Mouse (Mus musculus) midbrain, embryonic 15.5 days (tissue): ENCODE results near the gene Relt. TPM values are rescaled to one million over a fixed set of nuclear protein-coding genes. Genes with fewer than 3 reads are reported as not detected.
"Not testable (repeated sequence)": the region's sequence is repeated elsewhere in the genome, so short reads cannot be mapped to it uniquely, and the experiment has no call there.

Source experiments
- ATAC-seq: fragments of 200-750 bp; cut with Nextera tagmentation; replicated peaks from 2 replicates; pipeline ENCODE4 v1.8.0; 2017; ENCODE audit warnings: moderate TSS enrichment
- H3K27ac ChIP-seq: fragments of 300-500 bp; sonication (generic); 2 replicates; pipeline ENCODE4 v1.5.1; 2015; ENCODE audit warnings: mild to moderate bottlenecking, inconsistent platforms
- H3K27me3 ChIP-seq: fragments of 300-500 bp; sonication (generic); replicated peaks from 2 replicates; pipeline ENCODE4 v1.6.1; 2015; ENCODE audit warnings: inconsistent platforms
- H3K36me3 ChIP-seq: fragments of 300-500 bp; sonication (generic); replicated peaks from 2 replicates; pipeline ENCODE4 v1.6.1; 2015; ENCODE audit warnings: inconsistent platforms
- H3K4me1 ChIP-seq: fragments of 300-500 bp; sonication (generic); 2 replicates; pipeline ENCODE4 v1.6.1; 2015; ENCODE audit warnings: inconsistent platforms
- H3K4me2 ChIP-seq: fragments of 300-500 bp; sonication (generic); 2 replicates; pipeline ENCODE4 v1.6.1; 2015; ENCODE audit warnings: inconsistent platforms, mild to moderate bottlenecking, moderate library complexity
- H3K4me3 ChIP-seq: fragments of 300-500 bp; sonication (generic); 2 replicates; pipeline ENCODE4 v1.5.1; 2015; ENCODE audit warnings: mild to moderate bottlenecking, inconsistent platforms
- H3K9ac ChIP-seq: fragments of 300-500 bp; sonication (generic); 2 replicates; pipeline ENCODE4 v1.6.1; 2015; ENCODE audit warnings: mild to moderate bottlenecking, inconsistent platforms
- H3K9me3 ChIP-seq: fragments of 300-500 bp; sonication (generic); 2 replicates; pipeline ENCODE4 v1.6.1; 2016; ENCODE audit warnings: inconsistent platforms
- WGBS: fragments of 180-500 bp; shearing (Covaris S2); methylation state at CpG from one replicate; pipeline ENCODE4 v1.1.7; 2015; ENCODE audit warnings: mixed read lengths; 5-methylcytosine and 5-hydroxymethylcytosine counted together
- polyA plus RNA-seq: library from polyadenylated mRNA; unstranded; fragments of >200 nt; fragmentation: Nextera tagmentation; extraction: Ambion mirVana; gene quantifications from 2 replicates; pipeline ENCODE4 v1.2.1, GENCODE M21; 2015

Gene Relt
- polyA plus RNA-seq, 1 experiment from 2014 or later, result 5.9 TPM

DNA sequence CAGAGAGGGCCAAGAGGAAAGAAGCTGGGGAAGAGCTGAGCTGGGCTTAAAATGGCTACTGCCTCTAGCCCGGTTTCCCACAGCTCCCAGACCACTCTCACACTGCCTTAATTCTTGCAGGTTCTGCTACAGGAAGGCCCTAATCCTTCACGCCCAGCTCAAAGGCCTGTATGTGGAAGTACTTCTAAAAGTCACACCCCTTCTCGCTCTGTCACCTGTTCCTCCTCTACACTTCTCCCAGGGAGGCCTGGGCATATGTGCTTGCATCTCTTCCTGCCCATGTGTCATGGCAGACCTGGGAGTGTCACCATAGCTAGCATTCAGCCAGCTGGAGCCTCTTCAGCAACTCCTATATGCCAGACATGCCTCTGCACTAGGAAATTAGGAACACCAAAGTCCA lies 9.8 kb downstream of the Relt start:
- H3K36me3 ChIP-seq, result no peaks in the 10 kb centered on the region
- H3K9me3 ChIP-seq, result no peaks in the 10 kb centered on the region
- no peak overlapping the region for H3K9ac ChIP-seq
- no peak overlapping the region for H3K27ac ChIP-seq
- H3K4me2 ChIP-seq, result no peak overlapping the region
- WGBS, result 79% methylated on average over 3 of the region's 3 CpGs
- H3K27me3 ChIP-seq, result no peaks in the 10 kb centered on the region
- no peak overlapping the region for H3K4me3 ChIP-seq
- peaks cover 11% of the 10 kb centered on the region; the same call in 1 of the 2 replicates for H3K4me1 ChIP-seq
- no peak for ATAC-seq

DNA sequence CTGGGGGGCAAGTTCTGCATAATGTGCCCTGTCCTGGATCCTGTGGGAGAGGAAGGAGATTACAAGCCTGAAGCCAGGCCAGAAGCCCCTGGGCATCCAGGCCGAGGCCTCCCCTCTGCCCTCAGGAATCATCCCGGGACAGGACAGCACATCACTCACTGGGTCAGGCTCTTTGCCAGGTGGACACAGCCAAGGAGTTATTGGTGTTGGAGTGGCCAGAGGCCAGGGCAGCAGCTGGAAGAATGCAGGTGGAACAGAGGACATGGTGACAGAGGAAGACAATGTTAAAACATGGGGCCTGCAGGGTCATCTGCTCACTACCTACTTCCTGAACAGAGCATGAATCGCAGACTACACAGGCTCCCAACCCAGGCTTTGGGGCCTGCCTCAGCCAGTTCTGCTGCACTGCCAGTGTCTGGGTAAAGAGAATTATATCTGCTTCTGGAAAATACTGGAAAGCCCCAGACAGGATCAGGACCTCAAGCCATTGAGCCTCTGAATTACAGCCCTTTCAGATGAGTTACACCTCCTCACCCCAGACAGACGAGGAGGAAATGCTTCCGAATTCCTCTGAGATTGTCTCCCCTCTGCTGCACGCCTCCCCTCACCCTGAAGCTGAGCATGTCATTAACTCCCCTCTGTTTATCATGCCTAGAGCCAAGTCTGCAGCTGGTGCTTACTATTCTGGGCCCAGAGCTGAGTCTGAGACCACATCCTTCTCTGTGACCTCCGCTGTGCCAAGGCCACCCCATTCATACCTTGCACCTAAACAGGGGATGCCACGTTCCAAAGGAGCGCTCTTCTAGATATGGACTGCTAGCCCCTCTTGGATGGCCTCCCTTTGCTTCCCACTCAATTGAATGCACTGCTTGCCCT lies 11.5 kb downstream of the Relt start:
- H3K4me1 ChIP-seq, result peaks cover 11% of the 10 kb centered on the region; the same call in 1 of the 2 replicates
- WGBS, result 68% methylated on average over 9 of the region's 9 CpGs
- H3K9me3 ChIP-seq, result no peaks in the 10 kb centered on the region
- H3K27me3 ChIP-seq, result no peaks in the 10 kb centered on the region
- no peak overlapping the region for H3K9ac ChIP-seq
- no peak overlapping the region for H3K4me2 ChIP-seq
- no peaks in the 10 kb centered on the region for H3K36me3 ChIP-seq
- no peak overlapping the region for H3K4me3 ChIP-seq
- no peak overlapping the region for H3K27ac ChIP-seq
- no peak for ATAC-seq

- 89% methylated on average over 2 of the region's 2 CpGs for WGBS
- Histone ChIP-seq H3K9ac (no peak overlapping the region), H3K27me3 (no peaks in the 10 kb centered on the region), H3K4me1 (peaks cover 11% of the 10 kb centered on the region; the same call in 1 of the 2 replicates), H3K36me3 (no peaks in the 10 kb centered on the region), H3K4me3 (no peak overlapping the region), H3K27ac (no peak overlapping the region), H3K9me3 (no peaks in the 10 kb centered on the region), H3K4me2 (no peak overlapping the region)
- ATAC-seq, result no peak
These were observed 13.7 kb downstream of the Relt start for GRCm38 (mm10) chr7:100849508-100849907.

DNA sequence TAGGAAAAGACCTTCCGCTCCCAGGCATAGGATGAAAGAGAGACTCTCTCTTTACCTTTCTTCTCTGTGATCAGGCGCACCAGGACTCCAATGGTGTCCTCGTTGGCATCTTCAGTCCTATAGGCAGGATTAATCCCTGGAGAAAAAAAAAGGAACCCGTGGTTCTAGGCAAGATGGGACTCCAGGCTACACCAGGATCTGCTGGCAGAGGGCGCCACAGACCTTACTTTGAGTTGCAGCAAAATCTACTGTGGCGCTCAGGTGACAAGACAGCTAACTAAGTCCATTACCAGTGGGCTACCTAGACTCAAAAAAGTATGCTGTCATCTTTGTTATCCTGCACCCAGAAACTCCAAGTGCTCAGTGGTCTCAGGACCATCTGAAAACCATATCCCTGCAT lies 14.5 kb downstream of the Relt start:
- 22% methylated on average over 6 of the region's 6 CpGs for WGBS
- Histone ChIP-seq H3K9me3 (no peaks in the 10 kb centered on the region), H3K4me1 (peaks cover 11% of the 10 kb centered on the region; the same call in 1 of the 2 replicates), H3K36me3 (no peaks in the 10 kb centered on the region), H3K27ac (no peak overlapping the region), H3K4me3 (no peak overlapping the region), H3K4me2 (no peak overlapping the region), H3K9ac (no peak overlapping the region), H3K27me3 (no peaks in the 10 kb centered on the region)
- ATAC-seq, result no peak

DNA sequence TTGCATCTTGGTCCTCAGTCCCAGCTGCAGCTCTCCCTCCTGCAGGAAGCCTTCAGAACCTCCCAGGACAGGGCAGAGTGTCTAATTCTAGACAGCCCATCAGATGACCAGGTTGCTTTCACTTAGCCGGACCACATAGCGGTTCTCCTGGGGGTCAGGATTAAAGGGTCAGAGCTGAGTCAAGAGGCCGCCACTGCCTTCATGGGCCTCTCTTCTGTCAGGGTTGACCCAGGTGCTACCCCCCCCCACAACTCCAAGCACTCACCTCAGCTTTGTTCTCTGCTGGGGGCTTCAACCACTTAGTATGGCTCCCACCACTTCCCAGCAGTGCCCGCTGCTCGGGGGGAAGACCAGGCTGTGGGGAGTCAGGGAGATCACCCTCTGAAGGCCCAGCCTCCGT lies 16.1 kb downstream of the Relt start:
- Histone ChIP-seq H3K4me2 (no peak overlapping the region), H3K4me3 (no peak overlapping the region), H3K27ac (no peak overlapping the region), H3K27me3 (no peaks in the 10 kb centered on the region), H3K4me1 (peaks cover 10% of the 10 kb centered on the region; the same call in 1 of the 2 replicates), H3K36me3 (no peaks in the 10 kb centered on the region), H3K9ac (no peak overlapping the region), H3K9me3 (no peaks in the 10 kb centered on the region)
- no peak for ATAC-seq
- WGBS, result 83% methylated on average over 6 of the region's 6 CpGs

DNA sequence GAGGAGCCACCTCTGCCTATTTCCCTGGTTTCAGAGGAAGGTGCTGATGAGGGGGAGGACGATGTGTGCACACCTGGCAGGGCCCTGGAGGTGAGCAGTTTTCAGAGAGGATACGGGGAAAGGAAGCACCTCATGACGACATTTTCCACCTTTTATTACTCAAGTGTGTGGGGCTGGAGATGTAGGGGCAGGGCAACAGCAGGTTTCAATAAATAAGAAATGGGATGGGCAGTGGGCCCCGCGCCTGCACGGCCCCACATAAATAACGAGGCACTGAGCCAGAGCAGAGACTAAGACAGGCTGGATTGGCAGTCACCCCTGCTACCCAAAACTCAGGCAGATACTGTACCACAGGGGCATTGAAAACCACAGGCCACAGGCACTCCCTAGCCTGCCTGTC lies 17.2 kb downstream of the Relt start:
- not testable (repeated sequence) for H3K27me3 ChIP-seq, H3K4me2 ChIP-seq, H3K9ac ChIP-seq, ATAC-seq, H3K27ac ChIP-seq, H3K4me3 ChIP-seq, H3K36me3 ChIP-seq, H3K4me1 ChIP-seq, H3K9me3 ChIP-seq
- WGBS, result 78% methylated on average over 7 of the region's 7 CpGs

DNA sequence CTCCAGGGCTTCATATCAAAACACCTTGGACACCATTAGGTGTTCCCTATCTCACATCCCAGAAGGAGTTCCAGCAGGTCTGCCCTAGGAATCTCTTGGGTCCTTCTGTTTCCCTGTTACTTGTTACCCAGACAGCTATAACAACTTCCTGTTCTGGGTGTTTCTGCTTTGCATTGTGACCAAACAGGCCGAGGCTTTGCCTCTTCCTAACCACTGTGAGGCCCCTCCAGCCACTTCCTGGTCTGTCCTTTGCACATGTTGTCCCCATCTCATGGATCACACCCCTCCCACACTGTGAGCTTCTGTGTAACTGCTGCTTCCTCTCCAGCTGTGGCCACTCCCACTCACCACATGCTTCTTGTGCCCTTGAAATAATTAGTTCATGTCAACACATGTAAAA lies 17.8 kb downstream of the Relt start:
- H3K9ac ChIP-seq, result no peak overlapping the region
- no peaks in the 10 kb centered on the region for H3K9me3 ChIP-seq
- H3K27me3 ChIP-seq, result no peaks in the 10 kb centered on the region
- H3K36me3 ChIP-seq, result no peaks in the 10 kb centered on the region
- H3K4me3 ChIP-seq, result no peak overlapping the region
- 54% methylated on average over 1 of the region's 1 CpGs for WGBS
- no peak overlapping the region for H3K4me2 ChIP-seq
- no peaks in the 10 kb centered on the region for H3K4me1 ChIP-seq
- no peak for ATAC-seq
- no peak overlapping the region for H3K27ac ChIP-seq

DNA sequence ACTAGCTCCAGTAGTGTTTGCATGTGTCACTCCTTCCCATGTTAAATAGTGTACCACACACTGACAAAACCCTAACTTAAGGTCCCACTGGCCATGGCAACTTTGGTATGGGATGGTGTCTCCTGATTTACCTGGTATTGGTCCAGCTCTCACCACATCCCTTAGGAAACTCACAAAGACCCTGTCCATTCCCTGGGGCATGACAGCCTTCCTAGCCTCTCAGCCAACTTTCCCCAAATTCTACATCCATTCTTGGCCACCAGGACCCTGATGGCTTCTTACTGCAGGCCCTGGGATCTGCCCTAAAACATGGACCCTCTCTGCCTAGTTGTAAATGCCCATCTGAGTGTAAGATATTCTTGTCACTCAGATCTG lies 18.2 kb downstream of the Relt start:
- Histone ChIP-seq H3K4me2 (no peak overlapping the region), H3K9ac (no peak overlapping the region), H3K9me3 (no peaks in the 10 kb centered on the region), H3K4me1 (no peaks in the 10 kb centered on the region), H3K27me3 (no peaks in the 10 kb centered on the region), H3K27ac (no peak overlapping the region), H3K36me3 (no peaks in the 10 kb centered on the region), H3K4me3 (no peak overlapping the region)
- ATAC-seq, result no peak

DNA sequence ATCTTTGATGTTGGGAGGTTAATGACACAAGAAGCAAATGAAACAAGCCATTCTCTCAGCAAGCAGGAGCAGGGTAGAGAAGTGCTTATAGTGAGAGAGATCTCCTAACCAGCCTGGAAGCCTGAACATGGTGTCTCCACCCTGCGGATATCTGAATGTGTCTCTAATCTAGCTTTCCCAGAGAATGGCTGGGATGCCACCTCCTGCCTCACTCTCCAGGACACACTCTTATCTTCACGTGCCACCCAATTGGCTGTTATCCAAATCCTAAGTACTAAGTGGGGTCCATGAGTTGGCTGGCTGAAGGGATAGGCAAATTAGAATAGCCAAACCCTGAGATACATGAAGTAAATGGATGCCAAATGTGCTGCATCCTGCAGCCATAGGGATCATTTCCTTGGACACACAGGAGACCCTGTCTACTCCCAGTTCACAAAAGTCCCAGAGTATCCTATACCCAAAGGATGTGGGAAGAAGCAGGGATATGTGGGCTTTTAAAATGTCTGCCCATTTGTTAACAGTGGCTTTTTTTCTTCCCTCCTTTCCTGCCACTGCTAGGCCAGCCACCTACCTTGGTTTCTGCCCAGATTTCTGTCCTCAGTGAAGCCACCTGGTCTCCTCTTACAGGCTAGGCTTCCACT lies 18.7 kb downstream of the Relt start:
- ATAC-seq, result no peak
- H3K27ac ChIP-seq, result no peak overlapping the region
- no peak overlapping the region for H3K9ac ChIP-seq
- WGBS, result 66% methylated on average over 2 of the region's 2 CpGs
- no peak overlapping the region for H3K4me3 ChIP-seq
- H3K9me3 ChIP-seq, result no peaks in the 10 kb centered on the region
- H3K4me2 ChIP-seq, result no peak overlapping the region
- H3K36me3 ChIP-seq, result no peaks in the 10 kb centered on the region
- H3K27me3 ChIP-seq, result no peaks in the 10 kb centered on the region
- no peaks in the 10 kb centered on the region for H3K4me1 ChIP-seq

- H3K27me3 ChIP-seq, result no peaks in the 10 kb centered on the region
- H3K9ac ChIP-seq, result no peak overlapping the region
- ATAC-seq, result no peak
- no peak overlapping the region for H3K27ac ChIP-seq
- no peak overlapping the region for H3K4me2 ChIP-seq
- H3K4me1 ChIP-seq, result no peaks in the 10 kb centered on the region
- no peaks in the 10 kb centered on the region for H3K9me3 ChIP-seq
- WGBS, result 88% methylated on average over 2 of the region's 2 CpGs
- no peaks in the 10 kb centered on the region for H3K36me3 ChIP-seq
- H3K4me3 ChIP-seq, result no peak overlapping the region
These were observed 19.4 kb downstream of the Relt start for GRCm38 (mm10) chr7:100843866-100844265.

- Histone ChIP-seq H3K4me3 (no peak overlapping the region), H3K4me2 (no peak overlapping the region), H3K9ac (no peak overlapping the region), H3K9me3 (no peaks in the 10 kb centered on the region), H3K27ac (no peak overlapping the region), H3K4me1 (no peaks in the 10 kb centered on the region), H3K36me3 (no peaks in the 10 kb centered on the region; the same call in 1 of the 2 replicates), H3K27me3 (no peaks in the 10 kb centered on the region)
- 83% methylated on average over 5 of the region's 5 CpGs for WGBS
- no peak for ATAC-seq
These were observed 21.1 kb downstream of the Relt start for GRCm38 (mm10) chr7:100842175-100842574.

- H3K9me3 ChIP-seq, result no peaks in the 10 kb centered on the region
- H3K4me2 ChIP-seq, result no peak overlapping the region
- H3K36me3 ChIP-seq, result peaks cover 4% of the 10 kb centered on the region; the same call in 1 of the 2 replicates
- no peak overlapping the region for H3K4me3 ChIP-seq
- WGBS, result 91% methylated on average over 6 of the region's 6 CpGs
- no peak overlapping the region for H3K27ac ChIP-seq
- H3K27me3 ChIP-seq, result no peaks in the 10 kb centered on the region
- no peaks in the 10 kb centered on the region for H3K4me1 ChIP-seq
- ATAC-seq, result no peak
- H3K9ac ChIP-seq, result no peak overlapping the region
These were observed 21.6 kb downstream of the Relt start for GRCm38 (mm10) chr7:100841608-100842007.

DNA sequence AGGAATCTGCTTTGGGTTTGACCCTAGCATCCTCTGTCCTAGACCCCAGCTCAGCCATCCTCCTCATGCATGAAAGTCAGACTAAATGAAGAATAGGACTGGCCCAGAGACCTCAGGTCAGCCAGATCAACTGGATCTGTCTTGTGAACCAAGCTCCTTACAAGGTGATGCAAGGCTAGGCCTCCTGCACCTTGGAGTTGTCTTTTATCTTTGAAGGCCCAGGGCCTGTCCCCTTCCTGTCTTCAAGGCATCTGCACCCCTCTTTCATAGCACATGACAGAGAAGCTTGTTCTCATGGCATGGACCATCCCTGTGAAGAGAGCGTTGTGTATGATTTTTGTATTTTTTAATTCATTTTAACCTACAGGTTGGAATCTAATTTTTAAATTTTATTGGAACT lies 22.3 kb downstream of the Relt start:
- no peak overlapping the region for H3K4me3 ChIP-seq
- WGBS, result 98% methylated on average over 1 of the region's 1 CpGs
- H3K27me3 ChIP-seq, result no peaks in the 10 kb centered on the region
- H3K4me1 ChIP-seq, result no peaks in the 10 kb centered on the region
- no peak overlapping the region for H3K27ac ChIP-seq
- no peaks in the 10 kb centered on the region for H3K9me3 ChIP-seq
- no peak for ATAC-seq
- H3K4me2 ChIP-seq, result no peak overlapping the region
- peaks cover 7% of the 10 kb centered on the region; the same call in 1 of the 2 replicates for H3K36me3 ChIP-seq
- H3K9ac ChIP-seq, result no peak overlapping the region
